Mouse (Mus musculus) liver, adult 2 months (tissue): Measurements from ENCODE around the gene Polq. TPM values are rescaled to one million over a fixed set of nuclear protein-coding genes. Genes with fewer than 3 reads are reported as not detected.

Experiments used
- DNase-seq: peaks from one replicate; pipeline ENCODE4 v3.0.0-alpha.2; 2011; ENCODE audit warnings: low read depth, low spot score; ENCODE audit errors: extremely low read depth
- H3K27ac ChIP-seq: fragments of 200-500 bp; replicated peaks from 2 replicates; pipeline ENCODE4 v1.5.1; 2012; ENCODE audit warnings: low read depth, mild to moderate bottlenecking, control low read depth, inconsistent platforms, low read length; ENCODE audit not compliant: insufficient read depth
- H3K27me3 ChIP-seq: fragments of 200-500 bp; 2 replicates; pipeline ENCODE4 v1.6.1; 2012; ENCODE audit warnings: mild to moderate bottlenecking, moderate library complexity, low read length, inconsistent platforms; ENCODE audit not compliant: control insufficient read depth, insufficient read depth
- H3K36me3 ChIP-seq: fragments of 200-500 bp; 2 replicates; pipeline ENCODE4 v1.6.1; 2012; ENCODE audit warnings: low read length, inconsistent platforms; ENCODE audit not compliant: control insufficient read depth, insufficient read depth
- H3K4me1 ChIP-seq: fragments of 200-500 bp; 2 replicates; pipeline ENCODE4 v1.6.1; 2011; ENCODE audit warnings: low read length; ENCODE audit not compliant: control insufficient read depth, insufficient read depth
- H3K4me3 ChIP-seq: fragments of 200-500 bp; 2 replicates; pipeline ENCODE4 v1.5.1; 2011; ENCODE audit warnings: low read depth, mild to moderate bottlenecking, control low read depth, low read length, moderate library complexity; ENCODE audit not compliant: insufficient read depth
- H3K79me2 ChIP-seq: fragments of 200-500 bp; 2 replicates; pipeline ENCODE4 v1.6.1; 2012; ENCODE audit warnings: inconsistent platforms, mild to moderate bottlenecking, low read length, moderate library complexity; ENCODE audit not compliant: control insufficient read depth, insufficient read depth
- H3K9ac ChIP-seq: fragments of 200-500 bp; 2 replicates; pipeline ENCODE4 v1.6.1; 2012; ENCODE audit warnings: low read depth, mild to moderate bottlenecking, control low read depth, inconsistent platforms, low read length
- CTCF ChIP-seq: fragments of 200-500 bp; IDR thresholded peaks from 2 replicates; pipeline ENCODE4 v1.5.1; 2011; ENCODE audit warnings: low read depth, low read length, control low read depth
- POLR2A ChIP-seq: fragments of 200-500 bp; IDR thresholded peaks from 2 replicates; pipeline ENCODE4 v1.6.1; 2011; ENCODE audit warnings: low read length, control low read depth; ENCODE audit not compliant: insufficient read depth; ENCODE audit errors: extremely low read depth
- WGBS: fragments of 180-500 bp; shearing (Covaris S2); methylation state at CpG from one replicate; pipeline ENCODE4 v1.1.7; 2018; 5-methylcytosine and 5-hydroxymethylcytosine counted together
- polyA plus RNA-seq: library from polyadenylated mRNA; depleted of rRNA; stranded (reverse); fragments of >200 nt; gene quantifications from 2 replicates; pipeline ENCODE4 v1.2.3, GENCODE M21; 2012
- total RNA-seq: library from RNA; depleted of rRNA; stranded (reverse); fragments of >200 nt; gene quantifications from 2 replicates; pipeline ENCODE4 v1.2.3, GENCODE M21; 2014

Polq gene
- total and polyA plus RNA-seq, 2 experiments, result 0.02 to 0.18 TPM

DNA sequence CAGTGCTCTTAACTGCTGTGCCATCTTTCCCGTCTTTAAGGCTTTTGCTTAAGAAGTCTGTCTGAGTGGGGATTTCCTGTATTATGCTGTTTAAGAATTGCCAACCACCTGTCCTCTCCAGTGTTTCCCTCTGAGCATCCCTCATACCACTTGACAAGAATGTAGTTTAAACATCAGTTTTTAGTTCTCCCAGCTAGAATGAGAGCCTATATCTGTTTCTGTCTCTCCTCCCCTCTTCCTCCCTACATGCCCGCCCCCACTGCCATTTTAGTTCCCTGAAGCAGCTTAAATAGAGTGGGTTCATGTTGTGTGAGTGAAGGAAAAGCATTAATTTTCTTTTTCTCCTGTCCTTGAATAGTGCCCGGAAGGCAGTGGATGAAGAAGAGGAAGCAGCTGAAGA, 48.0 kb downstream of the Polq start:
- DNase-seq, result no peak
- WGBS, result 90% methylated on average over 3 of the region's 3 CpGs
- H3K4me3 ChIP-seq, result no peak overlapping the region
- no peak overlapping the region for H3K27ac ChIP-seq
- no peak overlapping the region for H3K9ac ChIP-seq
- no peaks in the 10 kb centered on the region for H3K27me3 ChIP-seq
- H3K79me2 ChIP-seq, result no peaks in the 10 kb centered on the region
- no peaks in the 10 kb centered on the region for H3K4me1 ChIP-seq
- no peak for TF ChIP-seq CTCF
- TF ChIP-seq POLR2A, result no peak
- H3K36me3 ChIP-seq, result no peaks in the 10 kb centered on the region

DNA sequence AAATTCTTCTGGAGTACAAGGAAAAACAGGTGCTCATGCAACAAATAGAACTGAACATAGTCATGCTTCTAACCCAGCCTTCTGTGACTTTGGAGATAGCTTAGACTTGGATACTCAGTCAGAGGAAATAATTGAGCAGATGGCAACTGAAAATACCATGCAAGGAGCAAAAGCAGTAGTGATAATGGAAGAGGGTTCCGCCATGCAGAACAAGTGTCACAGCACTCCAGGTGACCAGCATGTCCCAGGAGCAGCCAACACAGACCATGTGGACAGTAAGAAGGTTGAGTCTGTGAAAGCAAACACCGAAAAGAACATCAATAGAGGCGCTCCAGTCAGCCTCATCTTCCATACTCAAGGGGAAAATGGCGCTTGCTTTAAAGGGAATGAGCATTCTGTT, 49.7 kb downstream of the Polq start:
- Histone ChIP-seq H3K79me2 (no peaks in the 10 kb centered on the region), H3K4me1 (no peaks in the 10 kb centered on the region), H3K36me3 (no peaks in the 10 kb centered on the region), H3K27me3 (no peaks in the 10 kb centered on the region), H3K27ac (no peak overlapping the region), H3K9ac (no peak overlapping the region), H3K4me3 (no peak overlapping the region)
- whole genome bisulfite sequencing, result over 99% methylated on average over 4 of the region's 4 CpGs
- DNase-seq, result no peak
- TF ChIP-seq CTCF (no peak), POLR2A (no peak)

DNA sequence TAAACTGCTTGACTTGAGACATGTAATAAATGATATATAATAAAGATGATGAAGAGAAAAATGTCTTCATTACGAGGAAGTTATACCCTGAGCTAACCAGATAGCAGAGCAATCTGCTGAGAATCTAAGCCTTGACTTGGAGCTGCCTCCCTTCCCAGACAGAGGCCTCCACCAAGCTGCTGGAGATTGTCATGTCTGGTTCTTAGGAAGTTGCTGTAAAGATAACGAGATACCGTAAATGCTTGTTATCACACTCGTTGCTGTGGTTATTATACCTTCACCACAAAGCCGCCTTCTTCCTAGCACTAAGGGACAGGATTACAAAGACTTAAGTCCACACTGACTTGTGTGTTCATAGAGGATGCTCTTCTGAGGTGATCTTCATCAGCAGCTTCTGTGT, 60.8 kb downstream of the Polq start:
- Histone ChIP-seq H3K4me1 (no peaks in the 10 kb centered on the region), H3K79me2 (no peaks in the 10 kb centered on the region), H3K9ac (no peak overlapping the region), H3K27ac (no peak overlapping the region), H3K4me3 (no peak overlapping the region), H3K36me3 (no peaks in the 10 kb centered on the region), H3K27me3 (no peaks in the 10 kb centered on the region)
- 90% methylated on average over 5 of the region's 5 CpGs for WGBS
- TF ChIP-seq CTCF, result no peak
- TF ChIP-seq POLR2A, result no peak
- no peak for DNase-seq

DNA sequence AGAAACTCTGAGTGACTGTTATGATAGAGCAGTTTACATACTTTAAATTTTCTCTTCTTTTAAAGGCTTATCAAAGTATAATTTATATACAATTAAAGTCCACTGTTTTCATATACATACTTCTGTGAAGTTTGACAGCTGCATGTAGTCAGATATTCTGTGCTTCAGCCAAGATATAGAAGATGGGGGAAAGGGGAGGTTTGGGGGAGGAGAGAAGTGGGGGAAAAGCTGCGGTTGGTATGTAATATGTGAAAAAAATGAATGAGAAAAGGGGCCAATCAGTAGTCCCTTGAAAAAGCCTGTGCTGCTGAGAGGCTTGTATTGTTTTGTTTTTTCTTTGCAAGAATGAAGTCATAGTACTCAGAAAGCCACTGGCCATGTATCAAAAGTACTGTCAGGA, 78.1 kb downstream of the Polq start:
- H3K9ac ChIP-seq, result no peak overlapping the region
- H3K27me3 ChIP-seq, result no peaks in the 10 kb centered on the region
- 0 out of 2 replicates have a peak, but pooled peaks cover 2% of the 10 kb centered on the region for H3K4me1 ChIP-seq
- H3K36me3 ChIP-seq, result no peaks in the 10 kb centered on the region
- H3K79me2 ChIP-seq, result no peaks in the 10 kb centered on the region
- H3K27ac ChIP-seq, result no peak overlapping the region
- H3K4me3 ChIP-seq, result no peak overlapping the region
- TF ChIP-seq CTCF (no peak), POLR2A (no peak)
- WGBS, result 88% methylated on average over 1 of the region's 1 CpGs
- no peak for DNase-seq

DNA sequence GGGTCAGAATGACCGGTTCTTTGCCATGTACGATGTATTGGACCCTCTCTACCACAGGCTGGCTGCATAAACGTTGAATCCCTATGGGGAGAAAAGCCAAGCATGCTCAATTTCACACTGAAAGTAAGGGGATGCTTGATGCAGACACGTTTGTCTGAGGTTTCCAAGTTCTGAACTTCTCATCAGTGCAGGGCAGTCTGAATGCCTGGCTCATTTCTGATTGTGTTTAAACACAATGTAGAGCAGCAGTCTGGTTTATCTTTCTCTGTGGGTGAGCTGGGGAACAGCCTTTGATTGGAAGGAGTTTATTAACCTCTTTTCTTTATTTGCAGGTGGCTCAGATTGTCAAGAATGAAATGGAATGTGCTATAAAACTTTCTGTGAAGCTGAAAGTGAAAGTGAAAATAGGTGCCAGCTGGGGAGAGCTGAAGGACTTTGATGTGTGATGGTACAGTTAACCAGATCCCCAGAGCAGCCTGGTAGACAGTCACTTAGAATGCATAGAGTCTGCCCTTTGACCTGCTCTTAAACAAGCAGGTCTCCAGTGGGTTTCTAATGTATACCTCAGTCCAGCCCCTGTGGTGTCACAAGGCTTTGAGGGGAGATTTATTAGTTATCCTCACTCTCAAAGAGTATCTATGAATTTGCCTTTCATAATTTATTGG, 82.7 kb downstream of the Polq start:
- peak; percentile 25 for DNase-seq
- TF ChIP-seq POLR2A, result no peak
- TF ChIP-seq CTCF, result no peak
- no peaks in the 10 kb centered on the region for H3K27me3 ChIP-seq
- 0 out of 2 replicates have a peak, but pooled peaks cover 2% of the 10 kb centered on the region for H3K4me1 ChIP-seq
- H3K36me3 ChIP-seq, result no peaks in the 10 kb centered on the region
- no peak overlapping the region for H3K4me3 ChIP-seq
- H3K79me2 ChIP-seq, result no peaks in the 10 kb centered on the region
- H3K27ac ChIP-seq, result no peak overlapping the region
- no peak overlapping the region for H3K9ac ChIP-seq
- WGBS, result 82% methylated on average over 4 of the region's 4 CpGs

DNA sequence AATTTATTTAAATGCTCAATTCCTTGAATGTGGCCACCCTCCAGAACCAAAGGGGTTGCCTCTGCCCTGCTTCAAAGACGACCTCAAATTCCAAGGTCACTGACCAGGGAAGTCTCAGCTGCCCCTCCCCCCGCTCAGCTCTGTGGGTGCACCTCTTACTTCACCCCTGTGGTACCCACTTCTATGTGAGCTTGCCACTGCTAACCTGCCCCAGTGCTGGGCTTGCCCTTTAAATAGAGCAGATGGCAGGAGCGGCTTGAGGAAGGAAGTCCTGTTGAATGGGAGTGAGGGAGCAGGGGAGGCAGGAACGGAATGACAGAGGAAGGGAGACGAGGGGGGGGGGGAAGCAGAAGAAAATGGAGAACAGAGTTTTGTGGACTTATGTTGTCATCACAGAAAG, 97.2 kb downstream of the Polq start:
- Histone ChIP-seq H3K27me3 (no peaks in the 10 kb centered on the region), H3K27ac (no peak overlapping the region), H3K4me3 (no peak overlapping the region), H3K36me3 (no peaks in the 10 kb centered on the region), H3K79me2 (no peaks in the 10 kb centered on the region), H3K9ac (no peak overlapping the region), H3K4me1 (no peaks in the 10 kb centered on the region)
- DNase-seq, result no peak
- WGBS, result 49% methylated on average over 5 of the region's 5 CpGs
- no peak for TF ChIP-seq CTCF
- TF ChIP-seq POLR2A, result no peak
